12 mouse cellular contexts compared by ENCODE assay signal in genomic region chr1:169160858-169161257, GRCm38 (mm10).
A peak's percentile ranks its signal among the peaks of the same experiment; 100 is the strongest.
DNase-seq lines count a peak whose midpoint lies in the region; ATAC-seq and TF ChIP-seq lines count a peak whose summit lies in the region.
"Had no signal": no experiment of that assay in that cellular context is flagged by ENCODE, and none has a peak within 500 bp of the region (broad histone marks: within the 10 kb centered on the region; RNA-seq: fewer than 3 reads in every experiment).

No protein-coding gene starts in this region.

- WGBS in limb, embryonic 14.5 days = 19% methylated on average over 6 of the region's 6 CpGs
- WGBS in limb, embryonic 10.5 days = 38% methylated on average over 6 of the region's 6 CpGs

- no peaks in the 10 kb centered on the region for H3K27me3 ChIP-seq in limb, embryonic 14.5 days (ENCODE audit: control insufficient read depth, insufficient read depth, low read length)
- H3K27me3 ChIP-seq in limb, embryonic 10.5 days (ENCODE audit: low read depth, poor library complexity, severe bottlenecking) = no peaks in the 10 kb centered on the region
- H3K27me3 ChIP-seq: forebrain, embryonic 12.5 days; midbrain, embryonic 13.5 days had no signal

- no peaks in the 10 kb centered on the region for H3K36me3 ChIP-seq in limb, embryonic 14.5 days (ENCODE audit: control insufficient read depth, insufficient read depth, low read length)
- H3K36me3 ChIP-seq in limb, embryonic 10.5 days = no peaks in the 10 kb centered on the region
- H3K36me3 ChIP-seq: forebrain, embryonic 12.5 days; midbrain, embryonic 13.5 days had no signal

- TF ChIP-seq POLR2A in limb, embryonic 14.5 days (IDR thresholded peaks at IDR 0.05; ENCODE audit: borderline replicate concordance, extremely low read depth, insufficient read depth, insufficient read length) = no peak

- no peak overlapping the region for H3K9ac ChIP-seq in limb, embryonic 14.5 days (ENCODE audit: low read depth, low read length, severe bottlenecking)
- H3K9ac ChIP-seq: forebrain, embryonic 12.5 days; midbrain, embryonic 13.5 days had no signal

- H3K4me2 ChIP-seq in limb, embryonic 14.5 days (replicated peaks; ENCODE audit: low read depth, low read length, severe bottlenecking) = no peak overlapping the region
- H3K4me2 ChIP-seq: forebrain, embryonic 12.5 days; midbrain, embryonic 13.5 days had no signal

- no peak for ATAC-seq in limb, embryonic 14.5 days (ENCODE audit: low FRiP score, low read depth)
- ATAC-seq: midbrain, embryonic 13.5 days had no signal

- no peak overlapping the region for H3K27ac ChIP-seq in limb, embryonic 14.5 days (replicated peaks; ENCODE audit: low read depth, low read length)
- H3K27ac ChIP-seq in limb, embryonic 10.5 days = no peak overlapping the region
- H3K27ac ChIP-seq: forebrain, embryonic 12.5 days; layer of hippocampus, adult 2 months; midbrain, embryonic 13.5 days had no signal

- no peaks in the 10 kb centered on the region for H3K9me3 ChIP-seq in limb, embryonic 14.5 days (ENCODE audit: control insufficient read depth, low read length)
- H3K9me3 ChIP-seq in limb, embryonic 10.5 days (replicated peaks) = no peaks in the 10 kb centered on the region
- H3K9me3 ChIP-seq: forebrain, embryonic 12.5 days; midbrain, embryonic 13.5 days had no signal

- H3K4me1 ChIP-seq in limb, embryonic 14.5 days (ENCODE audit: control insufficient read depth, insufficient read depth, low read length) = peaks cover 4% of the 10 kb centered on the region
- H3K4me1 ChIP-seq in limb, embryonic 10.5 days = peaks cover 19% of the 10 kb centered on the region
- H3K4me1 ChIP-seq: forebrain, embryonic 12.5 days; midbrain, embryonic 13.5 days had no signal

- H3K4me3 ChIP-seq in limb, embryonic 14.5 days (replicated peaks; ENCODE audit: low read length) = no peak overlapping the region
- no peak overlapping the region for H3K4me3 ChIP-seq in limb, embryonic 10.5 days
- H3K4me3 ChIP-seq: forebrain, embryonic 12.5 days; layer of hippocampus, adult 2 months; midbrain, embryonic 13.5 days had no signal

- DNase-seq in limb, embryonic 14.5 days (ENCODE audit: low spot score) = peak; percentile 47
- no peak for DNase-seq in limb, embryonic 10.5 days (ENCODE audit: low spot score)
- peak; percentile 86 for DNase-seq in adrenal gland, adult 8-10 months
- DNase-seq in kidney, adult 11 months = peak; percentile 70
- peak; percentile 11 for DNase-seq in lung, postnatal 36 days
- DNase-seq in layer of hippocampus, postnatal 36 days = no peak
- DNase-seq in right cerebral cortex, adult 2 months (ENCODE audit: low spot score in 2 of 2) = no peak
- DNase-seq: spleen, adult 18-20 months; thymus, postnatal 36 days had no signal

Comparison
In these comparisons a context has a peak if more than half of its experiments do, and no peak if none do; other contexts are left out.
1. DNase-seq: peak in limb, embryonic 14.5 days (single experiment), adrenal gland, adult 8-10 months (single experiment), kidney, adult 11 months (single experiment) and lung, postnatal 36 days (single experiment); none in limb, embryonic 10.5 days (single experiment), layer of hippocampus, postnatal 36 days (0 of 2) and right cerebral cortex, adult 2 months (0 of 2).